Mouse (Mus musculus) 3134 (cell line): ENCODE results near the gene Agxt.

ENCODE experiments used
- DNase-seq: peaks from one replicate; pipeline ENCODE4 v3.0.0-alpha.2; 2011; ENCODE audit warnings: low spot score; ENCODE audit not compliant: insufficient read length; ENCODE audit errors: extremely low read depth

The Agxt gene

DNA sequence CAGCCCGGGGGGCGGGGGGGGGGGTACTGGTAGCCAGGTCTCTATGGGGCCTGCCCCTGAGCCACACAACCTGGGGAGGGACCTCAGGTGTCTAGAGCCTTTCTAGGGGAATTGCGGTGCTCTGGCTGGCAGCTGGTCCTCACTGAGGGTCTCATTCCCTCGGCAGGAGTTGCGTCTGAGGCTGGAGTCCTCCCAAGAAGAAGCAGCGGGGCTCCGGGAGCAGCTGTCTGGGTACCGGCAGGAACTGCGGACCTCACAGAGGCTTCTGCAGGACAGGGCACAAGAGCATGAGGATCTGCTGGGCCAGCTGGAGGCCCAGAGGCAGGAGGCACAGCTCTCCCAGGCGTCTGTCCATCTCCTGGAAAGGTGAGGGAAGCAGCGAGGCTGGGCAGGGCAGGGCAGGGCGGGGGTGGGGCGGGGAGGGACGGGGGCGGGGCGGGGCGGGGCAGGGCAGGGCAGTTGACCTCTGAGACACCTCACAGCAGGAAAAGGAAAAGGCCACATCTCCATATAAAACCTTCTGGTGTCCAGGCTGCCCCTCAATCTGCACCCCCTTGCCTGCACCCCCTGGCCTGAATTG is 55.8 kb downstream of the Agxt start:
- DNase-seq: no peak

DNA sequence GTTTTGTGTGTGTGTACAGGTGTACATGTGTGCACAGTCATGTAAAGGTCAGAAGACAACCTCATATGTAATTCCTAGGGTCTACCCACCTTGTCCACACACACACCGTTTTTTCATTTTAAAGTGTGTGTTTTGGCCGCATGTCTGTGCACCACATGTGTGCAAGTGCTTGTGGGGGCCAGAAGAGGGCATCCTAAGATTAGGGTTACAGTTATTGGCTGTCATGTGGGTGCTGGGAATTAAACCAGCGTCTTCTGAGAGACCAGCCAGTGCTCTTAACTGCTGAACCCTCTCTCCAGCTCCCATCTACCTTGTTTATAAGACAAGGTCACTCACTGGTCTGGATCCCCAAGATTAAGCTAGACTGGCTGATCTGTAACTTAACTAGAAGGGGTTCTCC is 59.9 kb downstream of the Agxt start:
- DNase-seq: no peak
